Mouse (Mus musculus) splenic B cell, adult 2 months (primary cell): ENCODE data around the gene Nras.
A peak's percentile ranks its signal among the peaks of the same experiment; 100 is the strongest.

Experiments used
- DNase-seq: peaks from one replicate; pipeline ENCODE4 v3.0.0-alpha.2; 2011; ENCODE audit warnings: low read depth, low spot score
- H3K27me3 ChIP-seq: 2 replicates; pipeline ENCODE4 v1.6.1; 2012; ENCODE audit warnings: mild to moderate bottlenecking, low read length, moderate library complexity, mixed read lengths; ENCODE audit not compliant: control insufficient read depth, poor library complexity, insufficient read depth, severe bottlenecking
- H3K36me3 ChIP-seq: 2 replicates; pipeline ENCODE4 v1.6.1; 2012; ENCODE audit warnings: mild to moderate bottlenecking, low read length, moderate library complexity, mixed read lengths; ENCODE audit not compliant: control insufficient read depth, poor library complexity, insufficient read depth, severe bottlenecking

The Nras gene

DNA sequence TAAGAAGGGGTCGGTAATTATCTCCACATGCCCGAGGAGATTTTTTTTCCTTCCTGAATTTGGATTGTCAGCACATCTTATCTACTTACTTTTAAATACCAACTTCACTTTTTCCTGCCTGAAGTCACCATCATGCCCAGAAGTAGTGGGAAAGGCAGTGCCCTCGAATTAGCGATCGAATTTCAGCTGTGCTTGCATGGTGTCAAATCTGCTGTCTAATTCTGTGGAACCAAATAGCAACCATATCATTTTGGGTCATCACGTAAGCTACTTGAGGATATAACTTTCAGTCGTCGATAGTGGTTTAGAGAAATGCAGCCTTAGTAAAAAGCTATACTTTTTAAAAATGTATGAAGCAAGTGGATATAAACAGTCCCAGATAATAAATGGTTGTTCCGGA lies 18.4 kb downstream of the Nras start:
- Histone ChIP-seq H3K27me3 (no peaks in the 10 kb centered on the region; the same call in 1 of the 2 replicates), H3K36me3 (no peaks in the 10 kb centered on the region)
- DNase-seq = no peak

DNA sequence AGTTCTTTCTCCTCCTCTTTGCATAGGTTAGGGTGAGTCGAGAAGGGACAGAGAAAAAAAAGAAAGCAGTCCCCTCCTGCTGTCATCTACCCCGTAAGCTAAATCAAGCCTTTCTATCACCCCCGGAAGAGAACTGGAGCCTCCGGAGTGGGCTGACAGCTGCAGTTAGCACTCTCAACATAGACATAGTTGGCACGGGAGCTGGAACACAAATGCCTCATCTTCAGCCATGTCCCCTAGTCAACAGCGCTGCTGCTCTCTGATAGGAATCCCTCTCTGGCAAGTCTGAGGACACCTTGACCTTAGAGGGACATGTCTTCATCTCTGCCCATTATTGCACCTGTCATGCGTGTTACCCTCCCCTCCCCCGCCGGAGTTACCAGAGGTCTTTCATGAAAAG lies 21.2 kb downstream of the Nras start:
- DNase-seq = no peak
- H3K27me3 ChIP-seq = no peaks in the 10 kb centered on the region; the same call in 1 of the 2 replicates
- no peaks in the 10 kb centered on the region for H3K36me3 ChIP-seq

DNA sequence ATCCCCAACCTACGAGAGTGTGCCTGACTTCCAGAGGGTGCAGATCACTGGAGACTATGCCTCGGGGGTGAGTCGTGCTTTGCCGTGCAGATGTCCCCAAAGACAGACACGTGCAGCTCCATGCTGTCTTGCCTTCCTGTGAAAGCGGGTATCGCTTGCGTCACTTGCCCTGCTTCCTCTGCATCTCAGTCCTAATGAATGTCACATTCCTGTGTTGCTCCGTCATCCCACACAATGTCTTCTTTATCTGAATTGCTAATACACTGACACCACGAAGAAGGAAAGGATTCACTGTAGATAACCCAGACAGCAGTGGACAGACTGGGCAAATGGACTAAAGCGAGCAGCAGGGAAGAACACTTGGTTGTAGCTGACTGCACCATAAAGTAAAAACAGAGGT lies 23.0 kb downstream of the Nras start:
- no peak for DNase-seq
- Histone ChIP-seq H3K36me3 (no peaks in the 10 kb centered on the region), H3K27me3 (no peaks in the 10 kb centered on the region)

DNA sequence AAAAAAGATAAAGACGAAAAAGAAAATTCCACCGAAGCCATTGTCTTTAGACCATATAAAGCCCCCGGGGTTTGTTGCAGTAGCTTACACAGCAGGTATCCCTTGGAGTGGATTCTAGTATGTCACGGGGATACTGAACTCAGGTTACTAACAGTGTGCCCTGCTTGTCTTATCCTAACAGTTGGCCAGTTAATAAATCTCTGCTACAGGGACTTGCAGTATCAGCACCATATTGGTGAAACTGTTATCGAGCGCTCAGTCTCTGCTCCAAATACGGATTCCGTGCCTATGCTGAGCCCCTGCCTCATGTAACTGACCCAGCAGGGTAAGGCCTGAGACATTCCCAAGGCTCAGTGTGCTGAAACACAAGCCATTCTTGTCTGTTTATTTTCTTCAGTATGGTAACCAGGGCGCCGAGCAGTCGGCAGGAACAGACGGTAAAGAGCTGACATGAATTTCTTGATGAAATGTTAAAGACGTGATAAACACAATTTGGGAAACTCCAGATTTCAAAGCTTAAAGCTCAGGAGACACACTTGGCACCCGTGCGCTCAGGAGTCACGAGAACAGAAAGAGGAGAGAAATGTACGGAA lies 23.9 kb downstream of the Nras start:
- Histone ChIP-seq H3K36me3 (no peaks in the 10 kb centered on the region), H3K27me3 (no peaks in the 10 kb centered on the region)
- DNase-seq = no peak

- no peaks in the 10 kb centered on the region for H3K36me3 ChIP-seq
- no peak for DNase-seq
- no peaks in the 10 kb centered on the region for H3K27me3 ChIP-seq
Observed at GRCm38 (mm10) chr3:103082761-103083160, 24.7 kb downstream of the Nras start.

GRCm38 (mm10) chr3:103085986-103086385 lies 27.9 kb downstream of the Nras start:
- H3K27me3 ChIP-seq = no peaks in the 10 kb centered on the region
- no peaks in the 10 kb centered on the region for H3K36me3 ChIP-seq
- DNase-seq = no peak

DNA sequence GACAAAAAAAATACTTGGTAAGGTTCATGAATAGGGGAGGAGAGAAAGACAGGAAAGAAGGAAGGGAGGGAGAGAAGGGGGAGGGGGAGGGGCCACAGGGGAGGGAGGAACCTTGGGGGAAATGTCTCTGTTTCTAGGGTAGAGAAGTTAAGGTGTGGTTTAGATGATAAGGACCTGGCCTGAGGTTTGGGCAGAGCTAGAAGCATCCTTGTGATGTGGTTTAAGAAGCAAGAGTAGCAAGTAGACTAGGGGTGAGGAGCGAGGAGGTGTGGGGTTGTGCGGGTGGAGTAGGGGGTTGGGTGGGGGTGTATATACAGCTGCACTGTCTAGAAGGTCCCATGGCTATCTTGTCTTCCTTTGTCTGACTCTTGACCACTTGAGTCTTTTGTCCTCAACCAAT lies 33.7 kb downstream of the Nras start:
- no peak for DNase-seq
- Histone ChIP-seq H3K36me3 (no peaks in the 10 kb centered on the region), H3K27me3 (no peaks in the 10 kb centered on the region)

- DNase-seq = peak; percentile 11
- no peaks in the 10 kb centered on the region for H3K27me3 ChIP-seq
- no peaks in the 10 kb centered on the region for H3K36me3 ChIP-seq
Observed at GRCm38 (mm10) chr3:103098662-103099061, 40.6 kb downstream of the Nras start.

DNA sequence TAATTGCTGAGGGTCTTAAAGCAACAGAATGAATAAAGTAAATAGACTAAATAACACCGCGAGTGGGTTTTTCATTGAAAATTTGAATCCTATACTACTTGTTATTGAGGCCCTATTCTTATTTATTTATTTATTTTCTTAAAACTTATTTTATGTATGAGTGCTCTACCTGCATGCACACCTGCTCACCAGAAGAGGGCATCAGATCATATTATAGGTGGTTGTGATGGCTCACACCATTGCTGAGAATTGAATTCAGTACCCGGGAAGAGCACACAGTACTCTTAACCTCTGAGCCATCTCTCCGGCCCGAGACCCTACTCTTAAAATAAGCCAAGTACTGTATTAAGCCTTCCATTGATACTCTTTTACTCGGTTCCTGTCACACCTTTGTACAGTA lies 41.6 kb downstream of the Nras start:
- peak; percentile 32 for DNase-seq
- Histone ChIP-seq H3K36me3 (no peaks in the 10 kb centered on the region), H3K27me3 (no peaks in the 10 kb centered on the region)

- H3K27me3 ChIP-seq = no peaks in the 10 kb centered on the region
- H3K36me3 ChIP-seq = no peaks in the 10 kb centered on the region
- DNase-seq = peak; percentile 40
Observed at GRCm38 (mm10) chr3:103100735-103101134, 42.6 kb downstream of the Nras start.

GRCm38 (mm10) chr3:103101194-103101593 lies 43.1 kb downstream of the Nras start:
- DNase-seq = no peak
- Histone ChIP-seq H3K36me3 (no peaks in the 10 kb centered on the region), H3K27me3 (no peaks in the 10 kb centered on the region)

- no peaks in the 10 kb centered on the region for H3K36me3 ChIP-seq
- no peak for DNase-seq
- no peaks in the 10 kb centered on the region for H3K27me3 ChIP-seq
Observed at GRCm38 (mm10) chr3:103101909-103102308, 43.8 kb downstream of the Nras start.

GRCm38 (mm10) chr3:103102454-103103390 lies 44.6 kb downstream of the Nras start, which contains the start of gene Dennd2c:
Gene Dennd2c (plus strand): TSS chr3:103102604.
- peak; percentile 84 for DNase-seq
- Histone ChIP-seq H3K36me3 (no peaks in the 10 kb centered on the region), H3K27me3 (no peaks in the 10 kb centered on the region)

DNA sequence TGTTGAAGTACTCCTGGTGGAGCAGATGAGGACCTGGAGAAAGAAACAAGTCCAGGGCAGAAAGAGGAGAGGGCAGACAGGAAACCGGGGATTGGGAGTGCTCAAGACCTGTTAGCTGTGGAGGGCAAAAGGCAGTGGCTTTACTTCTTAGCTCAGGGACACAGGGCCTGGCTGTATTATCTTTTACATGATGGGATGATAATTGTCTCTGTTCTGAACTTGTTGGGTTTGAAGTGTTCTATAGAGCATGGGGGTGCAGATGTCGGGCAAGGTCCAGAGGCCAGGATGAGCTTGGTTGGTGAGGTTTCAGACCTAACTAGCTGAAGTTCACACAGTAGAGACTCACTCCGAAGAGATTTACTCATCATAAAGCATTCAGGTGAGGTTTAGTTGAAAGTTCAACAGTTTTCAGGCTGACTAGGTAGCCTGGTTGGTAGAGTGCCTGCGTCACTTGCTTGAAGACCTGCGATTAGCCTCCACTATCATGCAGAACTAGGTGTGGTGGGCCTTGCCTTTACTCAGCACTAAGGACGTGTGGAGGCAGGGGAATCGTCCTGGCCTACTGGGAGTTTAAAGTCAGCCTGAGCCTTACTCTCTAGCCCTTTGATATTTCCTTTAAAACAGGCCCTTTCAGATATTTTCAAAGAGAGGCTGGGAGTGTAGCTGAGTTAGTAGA lies 49.6 kb downstream of the Nras start:
- no peak for DNase-seq
- Histone ChIP-seq H3K27me3 (no peaks in the 10 kb centered on the region), H3K36me3 (no peaks in the 10 kb centered on the region)

- DNase-seq = no peak
- no peaks in the 10 kb centered on the region for H3K27me3 ChIP-seq
- no peaks in the 10 kb centered on the region for H3K36me3 ChIP-seq
Observed at GRCm38 (mm10) chr3:103112216-103112615, 54.1 kb downstream of the Nras start.
